Mouse (Mus musculus) T-helper 2 cell (primary cell): ENCODE measurements around the gene Gm14137.

ENCODE experiments used
- in situ Hi-C: fragments of 300-600 bp; cut with MboI, MseI; formaldehyde crosslinking; loops from one replicate; pipeline ENCODE4 v1.15.1; 2025; ENCODE audit warnings: high pct_unique_total_duplicates

Gm14137 gene

GRCm38 (mm10) chr2:119172446-119172845 is 1.9 kb upstream of the Gm14137 start:
- in situ Hi-C loops, result no loop called here

DNA sequence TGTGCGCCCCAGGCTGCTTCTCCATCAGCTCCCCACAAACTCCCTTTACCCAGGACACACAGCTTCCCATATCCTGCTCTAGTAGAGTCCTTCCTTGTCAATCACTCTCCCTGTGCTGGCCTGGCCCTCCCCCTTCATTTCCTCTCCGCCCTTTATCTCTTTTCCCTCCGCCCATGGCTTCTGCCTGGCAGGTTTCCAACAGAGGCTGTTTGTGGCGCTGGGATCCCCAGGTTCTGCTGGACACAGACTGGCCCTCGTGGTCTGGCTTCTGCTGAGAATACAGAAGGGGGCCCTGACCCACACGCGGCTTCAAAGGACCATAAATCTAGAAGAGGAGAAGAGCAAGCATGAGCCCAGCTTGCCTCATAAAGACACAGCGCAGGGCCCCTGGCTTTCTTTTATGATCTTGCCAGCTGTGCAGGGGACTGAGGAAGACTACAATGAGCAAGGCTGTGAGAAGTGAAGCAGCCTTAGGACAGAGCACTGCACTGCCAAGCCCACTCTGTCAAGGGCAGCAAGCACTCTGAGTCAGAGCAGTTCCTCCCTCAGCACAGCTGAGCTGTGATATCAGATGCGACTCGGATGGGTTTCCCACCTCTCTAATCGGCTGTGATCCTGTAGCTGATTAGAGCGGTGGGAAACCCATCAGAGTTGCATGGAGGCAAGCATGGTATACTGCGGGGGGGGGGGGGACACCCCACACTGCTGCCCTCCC is 1.3 kb upstream of the Gm14137 start:
- in situ Hi-C loops, result no loop called here

- in situ Hi-C loops, result no loop called here
These were observed 557 bp downstream of the Gm14137 start for GRCm38 (mm10) chr2:119174866-119175265.

DNA sequence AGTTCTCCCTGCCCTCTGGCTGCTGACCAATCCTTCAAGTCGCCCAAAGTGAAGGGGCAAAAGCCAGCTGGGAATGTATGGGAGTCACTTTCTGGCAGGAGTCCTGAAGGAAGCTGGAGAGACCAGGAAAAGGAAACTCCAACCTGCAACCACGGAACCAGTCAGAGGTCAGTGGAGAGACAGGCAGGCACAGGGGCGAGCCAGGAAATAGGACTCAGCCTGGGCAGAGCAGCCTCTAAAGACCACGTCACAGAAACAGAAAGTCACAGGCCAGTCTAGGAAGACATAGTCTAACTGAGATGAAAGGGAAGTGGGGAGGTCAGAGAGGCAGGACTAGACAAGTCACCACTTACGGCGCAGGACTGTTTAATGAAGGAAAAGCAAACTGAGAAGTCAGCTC is 1.3 kb downstream of the Gm14137 start:
- in situ Hi-C loops, result no loop called here

GRCm38 (mm10) chr2:119176761-119177160 is 2.5 kb downstream of the Gm14137 start:
- in situ Hi-C loops, result no loop called here

DNA sequence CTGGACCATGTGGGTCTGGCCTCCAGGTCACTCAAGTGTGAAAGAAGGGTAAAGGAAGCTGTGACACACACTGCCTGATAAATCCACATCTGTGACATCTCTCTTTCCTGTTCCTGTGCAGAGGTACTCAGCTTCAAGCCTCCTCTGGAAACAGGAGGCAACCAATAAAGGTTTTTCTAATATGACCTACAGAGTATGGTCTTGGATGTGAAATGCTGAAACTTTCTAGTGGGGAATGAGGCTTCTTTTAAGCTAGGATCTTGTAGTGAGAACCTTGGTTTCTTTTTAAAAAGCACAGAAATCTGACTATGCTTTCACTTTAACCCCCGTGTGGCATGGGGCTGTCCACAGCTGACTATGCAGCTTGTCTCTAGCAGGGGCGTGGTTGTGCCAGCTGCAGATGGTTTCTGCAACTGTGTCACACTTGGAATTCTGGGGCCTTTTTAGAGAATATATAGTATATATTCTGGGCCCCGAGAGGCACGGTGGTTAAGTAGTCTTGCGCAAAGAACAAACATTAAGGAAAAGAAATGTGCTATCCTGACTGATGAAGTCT is 3.2 kb downstream of the Gm14137 start:
- in situ Hi-C loops, result no loop called here

DNA sequence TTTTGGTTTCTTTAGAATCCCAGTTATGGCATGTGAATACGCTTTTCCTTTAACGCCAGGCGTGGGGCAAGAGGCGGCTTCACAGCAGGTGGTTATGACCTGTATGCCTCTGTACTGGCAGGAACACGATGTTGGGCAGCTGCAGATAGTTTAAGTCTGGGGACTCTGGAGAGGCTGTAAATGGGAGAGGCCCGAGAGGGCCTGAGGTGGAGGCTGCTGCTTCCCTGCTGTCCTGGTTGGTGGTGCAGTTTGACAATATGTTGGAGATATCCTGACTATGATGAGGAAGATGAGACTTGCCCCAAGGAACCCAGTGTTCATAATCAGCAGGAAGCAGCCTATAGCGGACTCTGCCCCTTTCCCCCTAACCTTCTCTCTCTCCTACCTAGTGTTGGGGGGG is 8.6 kb downstream of the Gm14137 start:
- in situ Hi-C loops, result no loop called here

- in situ Hi-C loops, result no loop called here
These were observed 14.9 kb downstream of the Gm14137 start for GRCm38 (mm10) chr2:119189029-119189710.

DNA sequence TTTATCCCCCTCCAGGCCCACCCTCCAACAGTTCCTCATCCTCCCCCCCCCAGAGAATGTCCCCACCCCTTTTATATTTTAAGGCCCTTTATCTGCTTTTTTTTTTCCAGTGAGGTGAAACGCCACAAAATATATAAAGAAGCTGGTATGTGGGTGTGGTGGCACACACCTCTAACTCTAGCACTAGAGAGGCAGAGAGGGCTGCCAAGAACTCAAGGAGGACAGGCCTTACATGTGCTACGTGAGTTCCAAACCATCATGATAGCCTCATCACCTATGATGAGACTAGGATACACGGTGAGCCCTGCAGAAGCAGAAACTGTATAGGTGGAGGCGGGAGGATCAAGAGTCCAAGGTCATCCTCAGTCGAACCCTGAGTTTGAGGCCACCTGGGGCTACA is 16.7 kb downstream of the Gm14137 start:
- in situ Hi-C loops, result no loop called here

DNA sequence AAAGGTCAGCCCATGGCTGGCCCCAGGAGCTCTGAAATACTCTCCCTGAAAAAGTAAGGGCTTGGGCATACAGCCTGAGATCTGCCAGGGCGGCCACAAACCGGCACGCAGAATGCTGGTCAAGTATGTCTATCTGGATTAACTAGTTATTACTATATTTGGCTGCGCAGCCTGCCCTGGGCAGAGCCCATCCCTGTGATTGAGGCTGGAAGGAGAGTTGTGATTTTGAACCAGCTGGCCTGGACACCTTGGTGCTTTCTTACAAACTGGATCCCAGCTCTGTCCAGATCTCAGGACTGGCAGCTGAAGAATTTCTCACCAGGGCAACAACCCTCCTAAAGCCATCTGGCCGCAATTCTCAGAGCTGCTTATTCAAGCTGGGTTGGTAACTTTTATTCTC is 19.8 kb downstream of the Gm14137 start:
- in situ Hi-C loops, result no loop called here

GRCm38 (mm10) chr2:119196316-119197108 is 22.2 kb downstream of the Gm14137 start:
- in situ Hi-C loops, result no loop called here

- in situ Hi-C loops, result no loop called here
These were observed 23.2 kb downstream of the Gm14137 start for GRCm38 (mm10) chr2:119197493-119197892.

GRCm38 (mm10) chr2:119198049-119198448 is 23.7 kb downstream of the Gm14137 start:
- in situ Hi-C loops, result no loop called here

GRCm38 (mm10) chr2:119198934-119199333 is 24.6 kb downstream of the Gm14137 start:
- in situ Hi-C loops, result no loop called here

DNA sequence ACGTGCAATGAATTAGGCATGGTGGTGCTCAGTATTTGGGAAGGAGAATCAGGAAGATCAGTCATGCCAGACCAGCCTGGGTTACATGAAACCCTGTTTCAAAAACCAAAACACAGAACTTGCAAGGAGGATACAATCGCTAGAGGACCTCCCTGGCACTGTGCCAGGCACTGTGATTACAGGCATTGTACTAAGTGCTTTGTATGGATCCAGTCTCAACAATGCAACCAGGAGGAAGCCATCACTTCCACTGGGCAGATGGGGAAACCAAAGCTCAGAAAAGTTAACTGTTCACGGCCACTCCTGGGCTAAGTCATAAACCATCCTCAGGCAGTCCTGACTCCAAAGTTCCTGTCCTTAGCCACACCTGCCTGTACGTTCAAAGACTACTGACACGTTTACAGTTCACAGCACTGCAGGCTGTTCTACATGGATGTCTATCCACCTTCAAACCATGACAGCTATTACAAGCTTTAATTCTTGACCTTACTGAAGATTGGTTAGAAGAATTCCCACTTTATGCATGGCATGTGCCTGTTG is 28.7 kb downstream of the Gm14137 start:
- in situ Hi-C loops, result no loop called here

DNA sequence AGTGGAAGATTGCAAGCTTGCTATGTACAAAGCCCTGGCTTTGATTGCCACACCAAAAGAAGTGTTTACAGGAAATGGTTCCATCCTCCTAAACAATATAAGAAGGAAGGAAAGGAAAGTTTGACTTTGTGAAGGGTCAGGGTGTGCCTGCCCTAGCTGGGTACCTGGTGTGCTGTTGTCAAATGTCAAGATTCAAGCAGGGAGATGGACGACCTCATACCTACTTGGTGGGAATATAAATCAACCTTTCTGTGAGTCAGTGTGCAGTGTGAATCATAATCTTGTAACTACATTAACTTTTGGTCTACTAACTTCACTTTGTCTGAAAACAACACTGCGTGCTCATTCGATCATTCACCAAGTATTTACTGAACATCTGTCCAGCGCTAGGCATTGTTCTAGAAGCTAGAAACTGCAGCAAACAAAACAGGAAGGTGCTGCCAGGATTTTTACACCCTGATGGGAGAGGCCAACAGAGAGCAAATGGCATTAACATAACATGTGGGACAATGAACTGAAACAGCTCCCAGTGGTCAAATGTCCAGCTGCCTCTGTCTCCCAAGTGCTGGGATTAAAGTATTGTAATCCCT is 29.7 kb downstream of the Gm14137 start:
- in situ Hi-C loops, result no loop called here

DNA sequence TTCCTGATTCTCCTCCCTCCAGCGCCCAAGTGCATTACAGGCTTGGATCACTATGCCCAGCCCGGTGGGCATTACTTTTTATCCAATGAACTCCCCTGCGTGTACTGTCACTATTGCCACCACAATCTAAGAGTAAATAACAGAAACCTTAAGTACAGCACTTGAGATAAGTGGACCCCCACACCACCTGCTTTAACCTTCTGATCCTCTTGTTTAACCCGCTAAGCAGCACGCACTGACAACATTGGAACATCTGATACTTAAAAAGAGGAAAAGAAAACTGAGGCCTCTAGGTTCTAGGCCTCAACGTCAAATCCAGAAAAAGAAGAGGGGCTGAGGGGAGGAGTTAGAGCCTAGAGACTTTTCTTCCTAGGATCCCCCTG is 33.6 kb downstream of the Gm14137 start:
- in situ Hi-C loops, result loop anchor here (5.0 kb wide), 1 partner anchor 79 kb away; the partner anchor contains the start of gene Vps18

DNA sequence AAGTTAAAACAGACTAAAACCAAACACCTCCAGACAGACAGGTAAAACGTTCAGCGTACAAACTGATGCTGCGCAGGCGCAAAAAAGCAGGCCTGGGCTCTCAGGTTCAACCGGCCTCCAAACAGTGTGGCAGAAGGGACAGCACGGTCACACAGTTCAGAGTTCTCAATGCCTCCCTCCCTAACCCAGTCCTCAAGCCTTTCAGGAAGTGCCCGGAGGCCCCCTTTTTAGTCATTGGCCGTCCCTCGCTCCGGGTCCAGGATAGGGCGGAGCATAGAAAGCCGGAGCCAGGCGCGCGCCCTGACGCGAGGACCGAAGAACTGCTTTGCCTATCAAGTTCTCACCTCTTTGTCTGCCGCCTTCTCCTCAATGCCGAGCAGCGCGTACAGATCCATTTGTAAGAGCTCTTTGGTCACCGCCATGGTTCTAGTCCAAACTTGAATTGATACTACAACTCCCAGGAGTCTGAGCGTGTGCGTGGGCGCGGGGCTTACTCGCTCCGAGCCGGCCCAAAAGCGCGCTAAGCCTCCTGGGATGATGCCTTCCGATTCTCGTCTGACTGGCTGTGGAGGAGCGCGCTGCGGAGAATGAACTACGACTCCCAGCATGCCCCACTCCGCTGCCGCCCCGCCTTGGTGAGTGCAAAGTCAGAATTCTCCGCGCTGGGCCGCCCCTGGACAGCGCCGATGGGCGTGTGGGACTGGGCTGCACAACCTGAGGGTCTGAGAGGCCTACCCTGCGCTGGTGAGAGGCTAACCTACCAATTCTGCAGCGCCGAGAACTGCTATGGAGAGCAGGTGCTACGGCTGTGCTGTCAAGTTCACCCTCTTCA is 34.3 kb downstream of the Gm14137 start, which contains the start of the genes Zfyve19 and Dnajc17:
TSS of gene Zfyve19 (plus strand) at position 274 of the 832 bp plus-strand sequence.
TSS of gene Dnajc17 (minus strand) at position 452 of the 832 bp plus-strand sequence.
- in situ Hi-C loops, result loop anchor here (5.0 kb wide), 1 partner anchor 79 kb away; the partner anchor contains the start of gene Vps18

DNA sequence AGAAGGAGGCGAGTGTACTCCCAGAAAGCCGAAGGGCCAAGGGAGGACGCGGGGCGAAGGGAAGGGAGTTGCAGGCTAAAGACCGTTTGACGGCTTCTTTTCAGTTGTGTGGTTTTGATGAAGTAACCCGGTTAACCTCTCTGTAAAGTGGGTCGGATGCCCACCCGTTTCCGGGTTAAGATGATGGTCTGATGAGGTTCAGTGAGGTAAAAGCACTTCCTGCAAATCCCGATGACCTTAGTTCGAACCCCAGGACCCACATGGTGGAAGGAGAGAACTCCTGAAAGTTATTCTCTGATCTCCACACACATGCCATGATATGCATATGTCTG is 34.8 kb downstream of the Gm14137 start:
- in situ Hi-C loops, result loop anchor here (5.0 kb wide), 1 partner anchor 78 kb away; the partner anchor contains the start of gene Vps18
